Mouse (Mus musculus): ENCODE measurements at regions not wholly inside any gene's neighbourhood (a gene's known extent, or its start where the extent isn't known, plus 50 kb on each side); places are given as distances from the start of the nearest gene placed in this dataset.

DNA sequence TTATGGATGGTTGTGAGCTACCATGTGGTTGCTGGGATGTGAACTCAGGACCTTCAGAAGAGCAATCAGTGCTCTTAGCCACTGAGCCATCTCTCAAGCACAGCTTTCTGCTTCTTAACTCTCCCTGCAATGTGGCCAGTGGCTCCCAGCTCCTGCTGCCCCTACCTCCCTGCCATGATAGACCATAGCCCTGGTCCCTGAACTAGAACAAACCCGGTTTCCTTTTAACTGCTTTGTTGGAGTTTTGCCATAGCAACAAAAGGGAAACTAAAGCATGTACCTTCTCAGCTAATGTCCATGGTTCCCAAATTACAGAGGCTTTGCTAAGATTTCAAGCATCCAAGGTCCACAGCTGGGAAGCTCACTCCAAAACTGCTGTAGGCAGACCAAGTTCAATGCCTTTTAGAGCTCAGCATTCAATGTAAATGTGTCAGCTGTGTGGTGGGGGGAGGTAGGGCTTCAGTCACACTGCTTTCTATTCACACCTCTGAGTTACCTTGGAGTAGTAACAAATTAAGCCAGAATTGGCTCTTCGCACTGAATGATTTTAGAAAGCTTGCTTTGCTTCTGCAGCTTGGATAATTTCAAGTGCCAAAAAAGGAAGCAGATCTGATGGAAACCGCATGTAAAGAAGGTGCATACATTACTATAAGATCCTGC, 54.0 kb upstream of the Usp24 start:
- H3K27ac ChIP-seq = no peak overlapping the region; the same call in 1 of the 2 replicates
- H3K4me1 ChIP-seq (replicated peaks) = peaks cover 27% of the 10 kb centered on the region
- no peak overlapping the region for H3K4me2 ChIP-seq
- H3K9ac ChIP-seq = no peak overlapping the region
- H3K36me3 ChIP-seq = no peaks in the 10 kb centered on the region
- no peak for ATAC-seq (replicated peaks; ENCODE audit: insufficient number of reproducible peaks, insufficient read depth, low FRiP score, low read depth)
- no peaks in the 10 kb centered on the region for H3K9me3 ChIP-seq (replicated peaks)
- no peaks in the 10 kb centered on the region for H3K27me3 ChIP-seq
- 71% methylated on average over 3 of the region's 3 CpGs for WGBS
- H3K4me3 ChIP-seq = no peak overlapping the region

DNA sequence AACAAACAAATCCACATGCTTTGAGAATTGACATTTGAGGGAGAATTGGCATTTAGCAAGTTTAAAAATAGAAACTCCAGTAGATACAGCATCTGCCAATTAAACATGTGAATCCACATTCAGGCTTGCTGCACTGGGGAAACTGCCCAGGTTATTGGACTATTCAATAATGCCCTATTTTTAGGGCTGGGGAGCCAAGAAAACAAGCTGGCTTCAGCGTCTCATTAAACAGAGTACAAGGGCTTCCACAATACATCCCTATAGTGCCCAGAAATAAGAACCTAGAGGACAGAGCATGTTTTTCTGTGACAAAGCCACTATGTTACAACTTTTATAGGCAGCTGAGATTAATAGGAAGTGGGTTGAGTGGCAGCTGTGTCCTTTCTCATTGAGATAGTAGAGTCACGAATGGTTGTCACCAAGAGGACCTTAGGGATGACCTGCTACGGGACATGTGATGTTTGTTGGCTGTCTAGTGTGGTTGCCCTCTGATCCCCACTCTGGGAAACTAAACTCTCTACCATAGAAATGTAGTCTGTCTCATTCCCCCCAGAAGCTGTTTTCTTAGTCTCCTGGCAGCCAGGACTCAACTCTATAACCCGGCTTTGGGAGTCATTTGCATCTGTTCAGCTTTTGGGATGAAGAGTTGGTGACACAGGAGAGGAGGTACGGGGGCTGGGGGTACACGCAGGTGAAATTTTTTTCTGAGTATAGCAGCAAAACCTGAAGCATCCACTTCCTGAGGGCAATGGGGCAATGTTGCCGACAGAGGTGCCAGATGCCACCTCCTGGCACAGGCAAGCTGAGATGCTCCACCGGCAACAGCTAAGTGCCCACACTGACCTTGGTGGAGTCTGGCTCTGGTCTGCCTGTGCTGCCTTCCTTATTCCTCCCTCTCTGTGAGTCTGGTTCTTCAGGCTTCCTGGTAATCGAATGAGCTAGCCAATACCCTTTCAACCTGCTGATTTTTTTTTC, 53.0 kb upstream of the Usp24 start:
- whole genome bisulfite sequencing = 67% methylated on average over 9 of the region's 9 CpGs
- Histone ChIP-seq H3K9me3 (replicated peaks) (no peaks in the 10 kb centered on the region), H3K4me2 (no peak overlapping the region), H3K27ac (peak overlapping the region; percentile 43), H3K4me1 (replicated peaks) (peaks cover 20% of the 10 kb centered on the region), H3K36me3 (no peaks in the 10 kb centered on the region), H3K27me3 (no peaks in the 10 kb centered on the region), H3K4me3 (no peak overlapping the region), H3K9ac (no peak overlapping the region)
- no peak for ATAC-seq (replicated peaks; ENCODE audit: insufficient number of reproducible peaks, insufficient read depth, low FRiP score, low read depth)

Measured in heart, embryonic 15.5 days (tissue).